Mouse (Mus musculus) lung, adult 2 months (tissue): ENCODE results near the gene Barx1. TPM values are rescaled to one million over a fixed set of nuclear protein-coding genes. Genes with fewer than 3 reads are reported as not detected.

Experiments
- DNase-seq: peaks from one replicate; pipeline ENCODE4 v3.0.0; 2022
- H3K4me1 ChIP-seq: fragments of 200-500 bp; 2 replicates; pipeline ENCODE4 v1.6.1; 2011; ENCODE audit warnings: low read length; ENCODE audit not compliant: control insufficient read depth, insufficient read depth
- H3K4me3 ChIP-seq: fragments of 200-500 bp; replicated peaks from 2 replicates; pipeline ENCODE3; 2011; ENCODE audit warnings: low read depth, mild to moderate bottlenecking, control low read depth, low read length; ENCODE audit errors: extremely low read depth
- CTCF ChIP-seq: fragments of 200-500 bp; IDR thresholded peaks from 2 replicates; pipeline ENCODE4 v1.5.1; 2011; ENCODE audit warnings: mild to moderate bottlenecking, low read length, control low read depth; ENCODE audit not compliant: insufficient read depth
- POLR2A ChIP-seq: fragments of 200-500 bp; IDR thresholded peaks from 2 replicates; pipeline ENCODE4 v1.6.1; 2011; ENCODE audit warnings: low read depth, mild to moderate bottlenecking, control low read depth, low read length, borderline replicate concordance; ENCODE audit errors: extremely low read depth
- WGBS: fragments of 180-500 bp; shearing (Covaris S2); methylation state at CpG from one replicate; pipeline ENCODE4 v1.1.7; 2018; 5-methylcytosine and 5-hydroxymethylcytosine counted together
- polyA plus RNA-seq: library from polyadenylated mRNA; depleted of rRNA; stranded (reverse); fragments of >200 nt; gene quantifications from 2 replicates; pipeline ENCODE4 v1.2.3, GENCODE M21; 2012; rRNA removed

The Barx1 gene
- polyA plus RNA-seq, 1 experiment, result 0.21 TPM

- Histone ChIP-seq H3K4me3 (no peak overlapping the region), H3K4me1 (no peaks in the 10 kb centered on the region)
- 6% methylated on average over 21 of the region's 21 CpGs for WGBS
- no peak for DNase-seq
- TF ChIP-seq CTCF (no peak), POLR2A (no peak)
Measured at GRCm38 (mm10) chr13:48706385-48706951, 43.7 kb downstream of the Barx1 start.

- Histone ChIP-seq H3K4me3 (no peak overlapping the region), H3K4me1 (no peaks in the 10 kb centered on the region)
- DNase-seq, result no peak
- WGBS, result 63% methylated on average over 2 of the region's 2 CpGs
- no peak for TF ChIP-seq POLR2A
- TF ChIP-seq CTCF, result no peak
Measured at GRCm38 (mm10) chr13:48712675-48713074, 49.9 kb downstream of the Barx1 start.

- no peaks in the 10 kb centered on the region for H3K4me1 ChIP-seq
- DNase-seq, result no peak
- 44% methylated on average over 4 of the region's 4 CpGs for whole genome bisulfite sequencing
- H3K4me3 ChIP-seq, result no peak overlapping the region
- TF ChIP-seq CTCF, result peak; percentile 41
- no peak for TF ChIP-seq POLR2A
Measured at GRCm38 (mm10) chr13:48716075-48716474, 53.3 kb downstream of the Barx1 start.

Other genes with a start within 250 kb of the Barx1 start
- 7.7 and 8.9 TPM in 2 replicates for gene Zfp169, start 149.5 kb upstream of the Barx1 start, polyA plus RNA-seq
- not detected in 2 replicates for gene A830005F24Rik, start 149.4 kb upstream of the Barx1 start, polyA plus RNA-seq
- gene Ptpdc1, start 37.3 kb upstream of the Barx1 start, polyA plus RNA-seq, result 2.4 and 3.8 TPM in 2 replicates
- gene Phf2, start 208.1 kb downstream of the Barx1 start, polyA plus RNA-seq, result 24.0 and 25.9 TPM in 2 replicates